Mouse (Mus musculus) hindbrain, embryonic 13.5 days (tissue): Measurements from ENCODE around the gene Pold1. TPM values are rescaled to one million over a fixed set of nuclear protein-coding genes. Genes with fewer than 3 reads are reported as not detected.

Source experiments
- ATAC-seq: fragments of 200-750 bp; cut with Nextera tagmentation; 2 replicates; pipeline ENCODE4 v1.8.0; 2017; ENCODE audit warnings: moderate TSS enrichment; ENCODE audit not compliant: low FRiP score
- H3K27ac ChIP-seq: fragments of 300-500 bp; sonication (generic); 2 replicates; pipeline ENCODE4 v1.5.1; 2015; ENCODE audit warnings: inconsistent platforms, mild to moderate bottlenecking, moderate library complexity
- H3K27me3 ChIP-seq: fragments of 300-500 bp; sonication (generic); 2 replicates; pipeline ENCODE4 v1.6.1; 2015; ENCODE audit warnings: mild to moderate bottlenecking, inconsistent platforms
- H3K36me3 ChIP-seq: fragments of 300-500 bp; sonication (generic); 2 replicates; pipeline ENCODE4 v1.6.1; 2015; ENCODE audit warnings: mild to moderate bottlenecking, inconsistent platforms
- H3K4me1 ChIP-seq: fragments of 300-500 bp; sonication (generic); replicated peaks from 2 replicates; pipeline ENCODE4 v1.6.1; 2015; ENCODE audit warnings: inconsistent platforms
- H3K4me2 ChIP-seq: fragments of 300-500 bp; sonication (generic); 2 replicates; pipeline ENCODE4 v1.6.1; 2015; ENCODE audit warnings: inconsistent platforms, mild to moderate bottlenecking, moderate library complexity
- H3K4me3 ChIP-seq: fragments of 300-500 bp; sonication (generic); 2 replicates; pipeline ENCODE4 v1.5.1; 2015; ENCODE audit warnings: mild to moderate bottlenecking, inconsistent platforms
- H3K9ac ChIP-seq: fragments of 300-500 bp; sonication (generic); 2 replicates; pipeline ENCODE4 v1.6.1; 2015; ENCODE audit warnings: mild to moderate bottlenecking, inconsistent platforms
- H3K9me3 ChIP-seq: fragments of 300-500 bp; sonication (generic); 2 replicates; pipeline ENCODE4 v1.6.1; 2016; ENCODE audit warnings: inconsistent platforms
- WGBS: fragments of 180-500 bp; shearing (Covaris S2); methylation state at CpG from one replicate; pipeline ENCODE4 v1.1.7; 2015; 5-methylcytosine and 5-hydroxymethylcytosine counted together
- polyA plus RNA-seq: library from polyadenylated mRNA; unstranded; fragments of >200 nt; fragmentation: Nextera tagmentation; extraction: Ambion mirVana; gene quantifications from 2 replicates; pipeline ENCODE4 v1.2.1, GENCODE M21; 2015

The Pold1 gene
- polyA plus RNA-seq, 1 experiment from 2014 or later = 24.4 TPM

GRCm38 (mm10) chr7:44589946-44590345 is 41.3 kb upstream of the Pold1 start:
- no peaks in the 10 kb centered on the region for H3K36me3 ChIP-seq
- H3K27me3 ChIP-seq = peaks cover 45% of the 10 kb centered on the region
- WGBS = 3% methylated on average over 13 of the region's 13 CpGs
- peak overlapping the region; percentile 66 for H3K4me3 ChIP-seq
- ATAC-seq = no peak
- H3K27ac ChIP-seq = peak overlapping the region; percentile 74
- no peaks in the 10 kb centered on the region for H3K9me3 ChIP-seq
- H3K4me1 ChIP-seq = peaks cover 77% of the 10 kb centered on the region
- H3K4me2 ChIP-seq = peak overlapping the region; percentile 85
- peak overlapping the region; percentile 56 for H3K9ac ChIP-seq

- ATAC-seq = peak; percentile 11
- Histone ChIP-seq H3K36me3 (no peaks in the 10 kb centered on the region), H3K4me2 (peak overlapping the region; percentile 85), H3K27ac (peak overlapping the region; percentile 74), H3K4me3 (peak overlapping the region; percentile 66), H3K27me3 (peaks cover 47% of the 10 kb centered on the region), H3K9ac (peak overlapping the region; percentile 67), H3K4me1 (peaks cover 72% of the 10 kb centered on the region), H3K9me3 (no peaks in the 10 kb centered on the region)
- WGBS = under 1% methylated on average over 18 of the region's 33 CpGs
These were observed 40.5 kb upstream of the Pold1 start for GRCm38 (mm10) chr7:44589149-44589548.

GRCm38 (mm10) chr7:44588338-44588737 is 39.7 kb upstream of the Pold1 start:
- Histone ChIP-seq H3K27ac (peak overlapping the region; percentile 46), H3K4me2 (peak overlapping the region; percentile 85), H3K9me3 (no peaks in the 10 kb centered on the region), H3K4me3 (peak overlapping the region; percentile 66), H3K36me3 (no peaks in the 10 kb centered on the region), H3K27me3 (peaks cover 46% of the 10 kb centered on the region), H3K9ac (peak overlapping the region; percentile 67), H3K4me1 (peaks cover 64% of the 10 kb centered on the region)
- WGBS = 6% methylated on average over 12 of the region's 12 CpGs
- ATAC-seq = no peak

GRCm38 (mm10) chr7:44587676-44588075 is 39.0 kb upstream of the Pold1 start:
- no peak for ATAC-seq
- Histone ChIP-seq H3K9me3 (no peaks in the 10 kb centered on the region), H3K4me2 (peak overlapping the region; percentile 85), H3K36me3 (no peaks in the 10 kb centered on the region), H3K4me1 (peaks cover 58% of the 10 kb centered on the region), H3K27me3 (peaks cover 40% of the 10 kb centered on the region), H3K4me3 (peak overlapping the region; percentile 66), H3K27ac (no peak overlapping the region), H3K9ac (peak overlapping the region; percentile 68)
- 40% methylated on average over 6 of the region's 6 CpGs for WGBS

GRCm38 (mm10) chr7:44586930-44587329 is 38.3 kb upstream of the Pold1 start:
- Histone ChIP-seq H3K4me3 (peak overlapping the region; percentile 66), H3K4me1 (peaks cover 50% of the 10 kb centered on the region), H3K27me3 (peaks cover 32% of the 10 kb centered on the region), H3K9me3 (no peaks in the 10 kb centered on the region), H3K36me3 (no peaks in the 10 kb centered on the region), H3K9ac (peak overlapping the region; percentile 68), H3K27ac (peak overlapping the region; percentile 69; the same call in 1 of the 2 replicates), H3K4me2 (peak overlapping the region; percentile 85)
- under 1% methylated on average over 18 of the region's 18 CpGs for WGBS
- ATAC-seq = 0 out of 2 replicates have a peak, but pooled peaks have one; percentile 14

- ATAC-seq = no peak
- 13% methylated on average over 19 of the region's 19 CpGs for WGBS
- Histone ChIP-seq H3K27me3 (peaks cover 28% of the 10 kb centered on the region), H3K9ac (peak overlapping the region; percentile 68), H3K36me3 (no peaks in the 10 kb centered on the region), H3K4me2 (peak overlapping the region; percentile 85), H3K27ac (peak overlapping the region; percentile 69), H3K4me3 (peak overlapping the region; percentile 66), H3K4me1 (peaks cover 46% of the 10 kb centered on the region), H3K9me3 (no peaks in the 10 kb centered on the region)
These were observed 37.9 kb upstream of the Pold1 start for GRCm38 (mm10) chr7:44586518-44586917.

GRCm38 (mm10) chr7:44585606-44586005 is 37.0 kb upstream of the Pold1 start:
- no peak overlapping the region for H3K27ac ChIP-seq
- ATAC-seq = no peak
- H3K4me2 ChIP-seq = no peak overlapping the region
- no peak overlapping the region for H3K4me3 ChIP-seq
- H3K27me3 ChIP-seq = peaks cover 25% of the 10 kb centered on the region
- no peaks in the 10 kb centered on the region for H3K9me3 ChIP-seq
- H3K9ac ChIP-seq = no peak overlapping the region
- H3K4me1 ChIP-seq = peaks cover 42% of the 10 kb centered on the region
- WGBS = 95% methylated on average over 6 of the region's 6 CpGs
- no peaks in the 10 kb centered on the region for H3K36me3 ChIP-seq

- Histone ChIP-seq H3K27ac (no peak overlapping the region), H3K9ac (no peak overlapping the region), H3K4me3 (no peak overlapping the region), H3K4me1 (peaks cover 39% of the 10 kb centered on the region), H3K4me2 (no peak overlapping the region), H3K36me3 (no peaks in the 10 kb centered on the region), H3K27me3 (peaks cover 25% of the 10 kb centered on the region), H3K9me3 (no peaks in the 10 kb centered on the region)
- ATAC-seq = no peak
- 89% methylated on average over 6 of the region's 6 CpGs for WGBS
These were observed 36.3 kb upstream of the Pold1 start for GRCm38 (mm10) chr7:44584921-44585320.

GRCm38 (mm10) chr7:44584265-44584804 is 35.7 kb upstream of the Pold1 start:
- Histone ChIP-seq H3K36me3 (no peaks in the 10 kb centered on the region), H3K4me2 (no peak overlapping the region), H3K27ac (no peak overlapping the region), H3K4me3 (no peak overlapping the region), H3K4me1 (peaks cover 33% of the 10 kb centered on the region), H3K9me3 (no peaks in the 10 kb centered on the region), H3K27me3 (peaks cover 25% of the 10 kb centered on the region), H3K9ac (no peak overlapping the region)
- WGBS = 86% methylated on average over 4 of the region's 4 CpGs
- ATAC-seq = no peak

GRCm38 (mm10) chr7:44583146-44583545 is 34.5 kb upstream of the Pold1 start:
- Histone ChIP-seq H3K36me3 (no peaks in the 10 kb centered on the region), H3K9ac (no peak overlapping the region), H3K27me3 (peaks cover 21% of the 10 kb centered on the region), H3K9me3 (no peaks in the 10 kb centered on the region), H3K4me2 (no peak overlapping the region), H3K4me3 (no peak overlapping the region), H3K27ac (no peak overlapping the region), H3K4me1 (peaks cover 21% of the 10 kb centered on the region)
- 93% methylated on average over 1 of the region's 1 CpGs for WGBS
- ATAC-seq = no peak

- H3K27ac ChIP-seq = no peak overlapping the region
- 79% methylated on average over 5 of the region's 5 CpGs for WGBS
- H3K27me3 ChIP-seq = peaks cover 17% of the 10 kb centered on the region
- no peak overlapping the region for H3K4me3 ChIP-seq
- H3K9me3 ChIP-seq = no peaks in the 10 kb centered on the region
- ATAC-seq = no peak
- H3K4me1 ChIP-seq = peaks cover 17% of the 10 kb centered on the region
- no peak overlapping the region for H3K9ac ChIP-seq
- no peak overlapping the region for H3K4me2 ChIP-seq
- H3K36me3 ChIP-seq = no peaks in the 10 kb centered on the region
These were observed 34.1 kb upstream of the Pold1 start for GRCm38 (mm10) chr7:44582709-44583108.

GRCm38 (mm10) chr7:44581637-44582036 is 33.0 kb upstream of the Pold1 start:
- 0 out of 2 replicates have a peak, but pooled peaks cover 8% of the 10 kb centered on the region for H3K4me1 ChIP-seq
- H3K4me3 ChIP-seq = no peak overlapping the region
- no peak overlapping the region for H3K4me2 ChIP-seq
- no peak overlapping the region for H3K27ac ChIP-seq
- WGBS = 81% methylated on average over 6 of the region's 6 CpGs
- H3K27me3 ChIP-seq = peaks cover 10% of the 10 kb centered on the region; the same call in 1 of the 2 replicates
- ATAC-seq = no peak
- H3K36me3 ChIP-seq = no peaks in the 10 kb centered on the region
- no peaks in the 10 kb centered on the region for H3K9me3 ChIP-seq
- no peak overlapping the region for H3K9ac ChIP-seq

GRCm38 (mm10) chr7:44576333-44576844 is 27.7 kb upstream of the Pold1 start:
- 60% methylated on average over 5 of the region's 5 CpGs for WGBS
- no peaks in the 10 kb centered on the region for H3K27me3 ChIP-seq
- H3K9me3 ChIP-seq = no peaks in the 10 kb centered on the region
- H3K9ac ChIP-seq = no peak overlapping the region
- H3K4me1 ChIP-seq = no peaks in the 10 kb centered on the region
- no peak overlapping the region for H3K4me3 ChIP-seq
- no peak for ATAC-seq
- no peak overlapping the region for H3K27ac ChIP-seq
- H3K4me2 ChIP-seq = no peak overlapping the region
- H3K36me3 ChIP-seq = no peaks in the 10 kb centered on the region
